Mouse (Mus musculus): ENCODE measurements around the gene Ice2.

DNA sequence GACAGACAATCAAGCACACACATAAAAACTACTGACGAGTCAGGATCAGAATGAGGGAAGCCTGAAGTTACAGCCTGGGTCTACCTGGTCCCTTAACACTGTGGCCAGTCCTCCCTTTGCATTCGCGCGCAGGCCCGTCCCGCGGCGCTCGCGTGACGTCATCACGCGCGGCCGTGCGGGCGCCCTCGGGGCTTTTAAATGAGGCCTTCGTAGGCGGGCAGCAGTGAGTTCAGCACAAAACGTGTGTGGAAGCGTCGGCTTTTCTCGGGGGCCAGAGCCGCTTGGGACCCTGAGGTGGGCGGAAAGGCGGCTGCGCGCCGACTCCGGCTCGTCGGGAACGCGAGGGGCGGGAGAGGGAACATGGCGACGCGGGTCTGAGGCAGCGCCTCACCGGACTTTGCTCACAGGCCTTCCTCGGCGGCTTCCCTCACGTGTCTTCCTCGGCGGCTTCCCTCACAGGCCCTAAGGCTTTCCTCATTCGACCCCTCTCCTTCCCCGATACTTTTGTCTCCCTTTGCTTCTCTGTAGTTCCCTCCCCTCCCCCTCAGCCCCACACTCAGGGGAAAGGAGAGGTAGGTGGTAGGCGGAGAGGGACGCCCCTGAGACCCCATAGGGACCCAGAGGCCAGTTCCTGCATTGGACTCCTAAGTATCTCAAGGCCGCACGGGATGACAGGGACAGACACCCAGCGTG, at the start of gene Ice2:
- TF ChIP-seq CTCF (IDR thresholded peaks at IDR 0.05; ENCODE audit: borderline replicate concordance, insufficient read depth, low read depth, low read length): no peak
- TF ChIP-seq POLR2A (IDR thresholded peaks at IDR 0.05; ENCODE audit: borderline replicate concordance, insufficient read depth, low read length): peak; percentile 70; the same call in 1 of the 2 replicates
